Mouse (Mus musculus) stomach, postnatal 0 days (tissue): ENCODE data around the gene Camkk1. TPM values are rescaled to one million over a fixed set of nuclear protein-coding genes. Genes with fewer than 3 reads are reported as not detected.

Source experiments
- ATAC-seq: fragments of 200-750 bp; cut with Nextera tagmentation; 2 replicates; pipeline ENCODE4 v1.8.0; 2017; ENCODE audit not compliant: low FRiP score, low TSS enrichment
- DNase-seq: peaks from one replicate; pipeline ENCODE4 v3.0.0-alpha.2; 2016; ENCODE audit warnings: low spot score
- H3K27ac ChIP-seq: fragments of 300-500 bp; sonication (generic); replicated peaks from 2 replicates; pipeline ENCODE4 v1.5.1; 2014; ENCODE audit warnings: mild to moderate bottlenecking, control low read depth
- H3K27me3 ChIP-seq: fragments of 300-500 bp; sonication (generic); 2 replicates; pipeline ENCODE4 v1.6.1; 2014; ENCODE audit warnings: low read length; ENCODE audit not compliant: control insufficient read depth, insufficient read depth
- H3K36me3 ChIP-seq: fragments of 300-500 bp; sonication (generic); 2 replicates; pipeline ENCODE4 v1.6.1; 2014; ENCODE audit warnings: low read length, mixed read lengths; ENCODE audit not compliant: control insufficient read depth, insufficient read depth
- H3K4me1 ChIP-seq: fragments of 300-500 bp; sonication (generic); replicated peaks from 2 replicates; pipeline ENCODE4 v1.6.1; 2014; ENCODE audit warnings: antibody characterized with exemption; ENCODE audit not compliant: control insufficient read depth, insufficient read depth
- H3K4me2 ChIP-seq: fragments of 300-500 bp; sonication (generic); replicated peaks from 2 replicates; pipeline ENCODE4 v1.6.1; 2014; ENCODE audit warnings: low read depth, mild to moderate bottlenecking, control low read depth, moderate library complexity
- H3K4me3 ChIP-seq: fragments of 300-500 bp; sonication (generic); 2 replicates; pipeline ENCODE4 v1.5.1; 2014; ENCODE audit warnings: low read depth, low read length, control low read depth
- H3K9ac ChIP-seq: fragments of 300-500 bp; sonication (generic); 2 replicates; pipeline ENCODE4 v1.6.1; 2014; ENCODE audit warnings: mild to moderate bottlenecking, low read length, control low read depth, mixed read lengths
- H3K9me3 ChIP-seq: fragments of 300-500 bp; sonication (generic); 2 replicates; pipeline ENCODE4 v1.6.1; 2016; ENCODE audit warnings: low read length; ENCODE audit not compliant: control insufficient read depth
- CTCF ChIP-seq: IDR thresholded peaks from 2 replicates; pipeline ENCODE4 v1.5.1; 2016; ENCODE audit warnings: antibody characterized with exemption, low read depth, mild to moderate bottlenecking, moderate library complexity
- EP300 ChIP-seq: optimal IDR thresholded peaks from 2 replicates; pipeline ENCODE3; 2016; ENCODE audit warnings: antibody characterized with exemption
- whole genome bisulfite sequencing: fragments of 180-500 bp; shearing (Covaris S2); extraction: QIAGEN DNeasy Blood & Tissue Kit; methylation state at CpG from one replicate; pipeline ENCODE4 v1.1.7; 2014; 5-methylcytosine and 5-hydroxymethylcytosine counted together
- polyA plus RNA-seq: library from polyadenylated mRNA; unstranded; fragments of >200 nt; fragmentation: Nextera tagmentation; extraction: Ambion mirVana; gene quantifications from 2 replicates; pipeline ENCODE4 v1.2.1, GENCODE M21; 2015

The Camkk1 gene
- polyA plus RNA-seq, 1 experiment from 2014 or later: 7.1 TPM

DNA sequence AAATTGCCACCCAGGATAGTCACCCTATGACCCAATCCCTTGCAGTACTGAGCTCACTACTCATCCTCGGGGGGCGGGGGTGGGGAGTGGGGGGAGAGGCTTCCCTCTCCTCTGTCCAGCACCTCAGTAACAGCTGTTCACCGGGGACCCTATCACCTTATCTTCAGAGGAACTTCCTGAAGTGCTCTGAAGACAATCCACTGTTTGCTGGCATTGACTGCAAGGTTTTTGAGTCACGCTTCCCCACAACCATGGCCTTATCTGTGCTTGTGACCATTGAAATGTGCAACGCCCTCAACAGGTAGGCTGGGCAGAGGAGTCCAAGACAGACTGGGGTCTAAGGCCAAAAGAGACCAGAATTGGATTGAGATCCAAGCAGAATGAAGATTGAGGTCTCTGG lies 31.0 kb upstream of the Camkk1 start:
- H3K4me3 ChIP-seq: no peak overlapping the region
- H3K27ac ChIP-seq: no peak overlapping the region
- H3K9me3 ChIP-seq: no peaks in the 10 kb centered on the region
- no peak overlapping the region for H3K4me2 ChIP-seq
- DNase-seq: no peak
- H3K4me1 ChIP-seq: peaks cover 6% of the 10 kb centered on the region; the same call in 1 of the 2 replicates
- peak; percentile 9; the same call in 1 of the 2 replicates for ATAC-seq
- H3K27me3 ChIP-seq: no peaks in the 10 kb centered on the region
- WGBS: 70% methylated on average over 5 of the region's 5 CpGs
- no peaks in the 10 kb centered on the region for H3K36me3 ChIP-seq
- TF ChIP-seq CTCF: no peak
- no peak for TF ChIP-seq EP300
- no peak overlapping the region for H3K9ac ChIP-seq

GRCm38 (mm10) chr11:72989044-72989443 lies 29.8 kb upstream of the Camkk1 start:
- TF ChIP-seq CTCF (no peak), EP300 (no peak)
- DNase-seq: no peak
- WGBS: 73% methylated on average over 6 of the region's 6 CpGs

DNA sequence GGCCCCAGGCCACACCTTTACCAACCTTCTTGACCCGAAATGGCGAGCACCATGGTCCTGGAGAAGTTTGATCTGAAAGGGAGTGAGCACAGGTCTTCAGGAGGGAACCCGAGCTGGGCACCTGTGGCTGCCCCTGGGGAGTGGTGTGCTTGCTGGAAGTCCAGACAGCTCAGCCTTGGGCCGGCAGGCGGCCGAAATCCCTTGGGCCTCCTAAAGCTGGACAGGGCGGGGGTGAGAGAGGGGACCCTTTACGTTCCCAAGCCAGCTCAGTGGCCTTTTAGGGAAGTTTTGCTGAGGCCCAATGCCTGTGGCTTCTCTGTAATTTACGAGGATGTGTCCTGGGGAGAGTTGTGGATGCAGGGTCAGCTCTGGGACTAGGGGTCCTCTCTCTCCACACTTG lies 28.1 kb upstream of the Camkk1 start:
- TF ChIP-seq CTCF (no peak), EP300 (no peak)
- ATAC-seq (no peak), DNase-seq (no peak)
- Histone ChIP-seq H3K9me3 (no peaks in the 10 kb centered on the region), H3K36me3 (no peaks in the 10 kb centered on the region), H3K4me3 (no peak overlapping the region), H3K9ac (no peak overlapping the region), H3K27ac (no peak overlapping the region), H3K27me3 (no peaks in the 10 kb centered on the region), H3K4me1 (peaks cover 6% of the 10 kb centered on the region; the same call in 1 of the 2 replicates), H3K4me2 (no peak overlapping the region)
- WGBS: 74% methylated on average over 9 of the region's 9 CpGs

More at GRCm38 (mm10) chr11:72989044-72989443, 29.8 kb upstream of the Camkk1 start:
- Histone ChIP-seq H3K27me3 (no peaks in the 10 kb centered on the region), H3K9me3 (no peaks in the 10 kb centered on the region), H3K4me3 (no peak overlapping the region), H3K27ac (no peak overlapping the region), H3K36me3 (no peaks in the 10 kb centered on the region), H3K4me1 (peaks cover 6% of the 10 kb centered on the region; the same call in 1 of the 2 replicates), H3K9ac (no peak overlapping the region), H3K4me2 (no peak overlapping the region)
- ATAC-seq: peak; percentile 12; the same call in 1 of the 2 replicates

- WGBS: 43% methylated on average over 9 of the region's 9 CpGs
- H3K4me1 ChIP-seq: peaks cover 6% of the 10 kb centered on the region; the same call in 1 of the 2 replicates
- H3K4me3 ChIP-seq: no peak overlapping the region
- no peak overlapping the region for H3K9ac ChIP-seq
- TF ChIP-seq CTCF (no peak), EP300 (no peak)
- DNase-seq: no peak
- H3K27ac ChIP-seq: peak overlapping the region; percentile 35; the same call in 1 of the 2 replicates
- peak; percentile 51; the same call in 1 of the 2 replicates for ATAC-seq
- no peaks in the 10 kb centered on the region for H3K36me3 ChIP-seq
- H3K4me2 ChIP-seq: no peak overlapping the region; the same call in 1 of the 2 replicates
- no peaks in the 10 kb centered on the region for H3K27me3 ChIP-seq
- H3K9me3 ChIP-seq: no peaks in the 10 kb centered on the region
These were observed 26.8 kb upstream of the Camkk1 start for GRCm38 (mm10) chr11:72991961-72992360.

DNA sequence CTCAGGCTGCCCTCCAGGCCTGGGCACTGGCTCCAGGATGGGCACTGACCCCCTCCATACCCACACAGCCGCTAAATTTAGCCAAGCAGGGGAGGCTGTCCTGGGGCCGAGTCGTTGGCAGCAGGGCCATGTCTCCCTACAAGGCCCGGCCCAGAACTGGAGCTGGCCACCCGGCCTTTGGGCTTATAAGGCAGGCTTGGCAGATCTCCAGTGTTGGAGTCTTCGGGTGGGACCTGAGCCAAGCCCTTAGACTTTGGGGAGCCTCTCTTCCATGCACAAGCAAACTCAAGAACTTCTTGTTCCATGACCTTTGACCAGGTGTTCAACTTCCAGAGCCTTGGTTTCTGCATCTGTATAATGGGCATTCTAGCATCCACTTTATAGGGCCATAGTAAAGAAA lies 22.5 kb upstream of the Camkk1 start:
- Histone ChIP-seq H3K9ac (no peak overlapping the region), H3K4me2 (no peak overlapping the region), H3K4me3 (no peak overlapping the region), H3K36me3 (no peaks in the 10 kb centered on the region), H3K27me3 (no peaks in the 10 kb centered on the region), H3K27ac (no peak overlapping the region), H3K9me3 (no peaks in the 10 kb centered on the region), H3K4me1 (0 out of 2 replicates have a peak, but pooled peaks cover 3% of the 10 kb centered on the region)
- 66% methylated on average over 6 of the region's 6 CpGs for WGBS
- no peak for ATAC-seq
- DNase-seq: no peak
- no peak for TF ChIP-seq CTCF

DNA sequence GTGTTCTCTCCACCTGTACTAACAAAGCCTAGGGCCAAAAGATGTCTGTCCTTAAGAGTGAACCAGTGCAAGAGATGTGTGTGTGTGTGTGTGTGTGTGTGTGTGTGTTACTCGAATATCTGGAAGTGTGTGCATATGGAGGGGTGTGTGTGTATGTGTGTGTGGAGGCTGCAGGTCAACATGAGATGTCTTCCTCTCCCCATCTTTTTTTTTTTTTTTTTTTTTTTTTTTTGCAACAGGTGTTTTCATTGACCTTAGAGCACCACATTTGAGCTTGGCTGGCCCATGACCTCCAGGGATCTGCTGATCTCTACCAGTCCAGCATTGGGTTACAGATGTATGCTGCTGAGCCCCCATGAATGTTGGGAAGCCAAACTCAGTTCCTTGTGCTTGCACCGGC lies 22.0 kb upstream of the Camkk1 start:
- 96% methylated on average over 2 of the region's 2 CpGs for WGBS
- H3K27ac ChIP-seq: no peak overlapping the region
- H3K4me2 ChIP-seq: no peak overlapping the region
- TF ChIP-seq CTCF: no peak
- no peaks in the 10 kb centered on the region for H3K36me3 ChIP-seq
- 0 out of 2 replicates have a peak, but pooled peaks cover 3% of the 10 kb centered on the region for H3K4me1 ChIP-seq
- no peak overlapping the region for H3K4me3 ChIP-seq
- no peaks in the 10 kb centered on the region for H3K9me3 ChIP-seq
- DNase-seq: no peak
- H3K27me3 ChIP-seq: no peaks in the 10 kb centered on the region
- no peak for ATAC-seq
- no peak overlapping the region for H3K9ac ChIP-seq
